Mouse (Mus musculus) testis, adult 2 months (tissue): ENCODE results near the gene Abr. TPM values are rescaled to one million over a fixed set of nuclear protein-coding genes. Genes with fewer than 3 reads are reported as not detected.

Experiments
- H3K27ac ChIP-seq: fragments of 200-500 bp; 2 replicates; pipeline ENCODE4 v1.5.1; 2012; ENCODE audit warnings: low read depth, low read length; ENCODE audit not compliant: control insufficient read depth, insufficient read depth
- H3K27me3 ChIP-seq: fragments of 200-500 bp; 2 replicates; pipeline ENCODE4 v1.6.1; 2012; ENCODE audit warnings: mild to moderate bottlenecking, low read length, moderate library complexity; ENCODE audit not compliant: control insufficient read depth, insufficient read depth
- H3K36me3 ChIP-seq: fragments of 200-500 bp; 2 replicates; pipeline ENCODE4 v1.6.1; 2012; ENCODE audit warnings: mild to moderate bottlenecking, low read length; ENCODE audit not compliant: control insufficient read depth, insufficient read depth
- H3K4me1 ChIP-seq: fragments of 200-500 bp; 2 replicates; pipeline ENCODE4 v1.6.1; 2012; ENCODE audit warnings: low read length; ENCODE audit not compliant: control insufficient read depth, insufficient read depth
- H3K4me3 ChIP-seq: fragments of 200-500 bp; 2 replicates; pipeline ENCODE4 v1.5.1; 2012; ENCODE audit warnings: low read depth, mild to moderate bottlenecking, low read length, moderate library complexity, mixed read lengths; ENCODE audit not compliant: control insufficient read depth
- CTCF ChIP-seq: fragments of 200-500 bp; IDR thresholded peaks from 2 replicates; pipeline ENCODE4 v1.5.1; 2012; ENCODE audit warnings: low read depth, mild to moderate bottlenecking, inconsistent platforms, low read length, moderate library complexity; ENCODE audit not compliant: control insufficient read depth, insufficient read depth, insufficient replicate concordance
- POLR2A ChIP-seq: fragments of 200-500 bp; IDR thresholded peaks from 2 replicates; pipeline ENCODE4 v1.6.1; 2012; ENCODE audit warnings: low read depth, mild to moderate bottlenecking, inconsistent platforms, low read length, moderate library complexity; ENCODE audit not compliant: control insufficient read depth
- polyA plus RNA-seq: library from polyadenylated mRNA; depleted of rRNA; stranded (reverse); fragments of >200 nt; gene quantifications from 2 replicates; pipeline ENCODE4 v1.2.3, GENCODE M21; 2012

Abr gene
- polyA plus RNA-seq, 1 experiment = 6.6 TPM

DNA sequence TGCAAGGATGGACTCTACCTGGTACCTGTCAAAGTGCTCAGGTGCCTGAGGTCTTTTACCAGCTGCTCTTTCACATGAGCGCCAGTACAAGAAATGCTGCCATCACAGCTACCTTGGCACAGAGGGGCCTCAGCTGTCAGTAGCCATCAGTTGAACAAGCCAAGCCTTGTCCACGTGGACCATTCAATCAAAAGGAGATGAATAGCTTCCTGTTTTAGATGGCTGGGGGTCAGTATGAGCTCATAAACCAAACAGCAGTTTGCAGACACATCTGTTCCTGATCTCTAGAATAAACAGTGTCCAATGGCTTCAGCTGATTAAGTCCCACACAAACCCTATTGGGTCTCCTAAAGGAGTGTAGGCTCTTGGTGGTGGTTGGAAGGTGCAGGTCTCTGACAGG is 206.1 kb downstream of the Abr start:
- TF ChIP-seq POLR2A (no peak), CTCF (no peak)
- Histone ChIP-seq H3K27ac (no peak overlapping the region), H3K4me3 (no peak overlapping the region), H3K4me1 (no peaks in the 10 kb centered on the region), H3K27me3 (no peaks in the 10 kb centered on the region), H3K36me3 (peaks cover 5% of the 10 kb centered on the region)

GRCm38 (mm10) chr11:76415001-76415400 is 207.1 kb downstream of the Abr start:
- no peaks in the 10 kb centered on the region for H3K4me1 ChIP-seq
- H3K36me3 ChIP-seq = peaks cover 6% of the 10 kb centered on the region
- TF ChIP-seq POLR2A = no peak
- TF ChIP-seq CTCF = no peak
- H3K4me3 ChIP-seq = no peak overlapping the region
- no peaks in the 10 kb centered on the region for H3K27me3 ChIP-seq
- H3K27ac ChIP-seq = no peak overlapping the region

- Histone ChIP-seq H3K27me3 (no peaks in the 10 kb centered on the region), H3K36me3 (peaks cover 6% of the 10 kb centered on the region), H3K27ac (no peak overlapping the region), H3K4me1 (no peaks in the 10 kb centered on the region), H3K4me3 (no peak overlapping the region)
- TF ChIP-seq POLR2A (no peak), CTCF (no peak)
Measured at GRCm38 (mm10) chr11:76413202-76413601, 208.9 kb downstream of the Abr start.

DNA sequence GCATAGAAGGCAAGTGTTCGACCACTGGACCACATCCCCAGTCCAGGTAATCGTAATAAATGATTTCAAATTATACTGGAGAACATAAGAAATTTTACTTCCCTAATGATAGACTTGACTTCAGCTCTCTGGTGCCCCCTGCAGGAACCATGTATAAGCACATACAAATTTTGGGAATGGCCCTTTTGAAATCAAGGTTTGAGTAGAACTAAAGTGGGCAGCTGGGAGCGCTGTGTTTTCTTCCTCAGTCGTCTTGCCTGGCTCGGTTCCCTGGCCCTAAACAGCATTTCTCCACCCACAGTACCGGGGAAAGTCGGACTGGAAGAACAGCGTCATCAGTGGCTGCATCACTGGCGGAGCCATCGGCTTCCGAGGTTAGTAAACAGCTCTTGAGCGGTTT is 211.3 kb downstream of the Abr start:
- Histone ChIP-seq H3K4me3 (no peak overlapping the region), H3K4me1 (peaks cover 2% of the 10 kb centered on the region; the same call in 1 of the 2 replicates), H3K27me3 (no peaks in the 10 kb centered on the region), H3K36me3 (peaks cover 5% of the 10 kb centered on the region), H3K27ac (no peak overlapping the region)
- TF ChIP-seq POLR2A (no peak), CTCF (peak; percentile 41)

DNA sequence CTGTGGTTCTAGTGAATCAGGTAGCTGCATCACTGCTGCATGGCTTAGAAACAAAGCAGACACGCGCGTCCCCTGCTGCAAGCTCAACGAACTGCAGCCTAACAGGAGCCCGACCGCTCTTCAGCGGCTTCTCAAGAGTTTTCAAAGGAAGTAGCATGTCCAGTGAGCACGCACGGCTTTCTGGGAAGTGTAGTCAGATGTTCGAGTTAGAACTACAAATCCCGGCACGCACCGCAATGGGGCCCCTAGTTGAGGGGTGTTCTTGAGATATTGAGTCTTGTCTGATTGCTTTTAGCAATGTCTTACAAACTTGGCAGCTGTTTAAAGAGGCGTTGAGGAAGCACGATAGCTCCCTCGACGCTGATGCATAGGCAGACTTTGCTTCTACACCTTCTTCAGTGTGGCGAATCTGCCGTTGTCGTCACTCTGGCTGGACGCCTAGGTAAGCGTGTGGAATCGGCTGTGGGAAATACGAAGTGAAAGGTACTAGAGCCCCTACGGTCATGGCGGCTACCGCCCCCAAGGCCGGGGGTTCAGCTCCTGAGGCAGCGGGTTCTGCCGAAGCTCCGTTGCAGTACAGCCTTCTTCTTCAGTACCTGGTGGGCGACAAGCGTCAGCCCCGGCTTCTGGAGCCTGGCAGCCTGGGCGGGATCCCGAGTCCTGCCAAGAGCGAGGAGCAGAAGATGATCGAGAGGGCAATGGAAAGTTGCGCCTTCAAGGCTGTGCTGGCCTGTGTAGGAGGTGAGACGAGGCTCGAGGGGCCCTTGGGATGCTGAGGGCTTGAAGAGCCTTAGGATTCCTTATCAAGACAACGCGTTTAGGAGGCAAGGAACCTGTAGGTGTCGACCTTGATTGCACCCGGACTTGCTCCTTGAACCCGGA is 215.2 kb downstream of the Abr start, which contains the start of gene Timm22:
Timm22 (plus strand) TSS at position 251 of the 882 bp plus-strand sequence.
- TF ChIP-seq CTCF = peak; percentile 97
- peak; percentile 80 for TF ChIP-seq POLR2A
- no peaks in the 10 kb centered on the region for H3K27me3 ChIP-seq
- peak within 1 kb of the TSS; percentile 88 for H3K27ac ChIP-seq
- H3K4me3 ChIP-seq = peak within 1 kb of the TSS; percentile 95
- peaks cover 2% of the 10 kb centered on the region; the same call in 1 of the 2 replicates for H3K4me1 ChIP-seq
- peaks cover 3% of the 10 kb centered on the region; the same call in 1 of the 2 replicates for H3K36me3 ChIP-seq

DNA sequence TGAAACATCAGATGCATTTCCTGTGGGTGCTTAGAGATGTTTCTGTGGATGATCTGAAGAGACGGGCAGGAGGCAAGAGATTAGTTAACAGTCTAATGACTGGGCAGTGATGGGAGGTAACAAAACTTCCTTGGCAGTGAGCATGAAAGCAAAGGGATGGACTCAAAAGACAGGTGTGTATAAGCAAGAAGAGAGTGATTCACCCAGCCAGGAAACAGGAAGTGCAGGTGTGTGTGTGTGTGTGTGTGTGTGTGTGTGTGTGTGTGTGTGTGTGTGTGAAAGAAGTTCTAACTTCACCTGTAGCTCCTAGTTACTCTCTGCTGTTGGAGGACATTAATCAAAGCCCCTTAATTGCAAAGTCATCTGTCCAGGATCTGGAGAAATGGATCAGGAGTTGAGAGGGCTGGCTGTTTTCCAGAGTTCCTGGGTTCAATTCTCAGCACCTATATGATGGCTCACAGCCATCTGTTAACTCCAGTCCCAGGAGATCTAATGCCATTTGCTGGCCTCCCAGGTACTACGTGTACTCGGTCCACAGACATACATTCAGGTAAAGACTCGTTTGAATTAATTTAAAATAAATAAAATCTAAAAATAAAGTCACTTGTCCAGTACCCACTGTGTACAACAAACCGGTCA is 216.4 kb downstream of the Abr start:
- no peaks in the 10 kb centered on the region for H3K27me3 ChIP-seq
- TF ChIP-seq CTCF = no peak
- TF ChIP-seq POLR2A = no peak
- no peak overlapping the region for H3K4me3 ChIP-seq
- peaks cover 2% of the 10 kb centered on the region; the same call in 1 of the 2 replicates for H3K4me1 ChIP-seq
- no peaks in the 10 kb centered on the region for H3K36me3 ChIP-seq
- no peak overlapping the region for H3K27ac ChIP-seq

- no peaks in the 10 kb centered on the region for H3K27me3 ChIP-seq
- H3K4me1 ChIP-seq = peaks cover 2% of the 10 kb centered on the region; the same call in 1 of the 2 replicates
- TF ChIP-seq CTCF (no peak), POLR2A (no peak)
- no peaks in the 10 kb centered on the region for H3K36me3 ChIP-seq
- no peak overlapping the region for H3K4me3 ChIP-seq
- no peak overlapping the region for H3K27ac ChIP-seq
Measured at GRCm38 (mm10) chr11:76405113-76405512, 217.0 kb downstream of the Abr start.
